Mouse (Mus musculus): ENCODE results near the gene Gphb5. TPM values are rescaled to one million over a fixed set of nuclear protein-coding genes. Genes with fewer than 3 reads are reported as not detected.
A peak's percentile ranks its signal among the peaks of the same experiment; 100 is the strongest.

Gphb5 gene
- polyA plus RNA-seq, 1 experiment = not detected

DNA sequence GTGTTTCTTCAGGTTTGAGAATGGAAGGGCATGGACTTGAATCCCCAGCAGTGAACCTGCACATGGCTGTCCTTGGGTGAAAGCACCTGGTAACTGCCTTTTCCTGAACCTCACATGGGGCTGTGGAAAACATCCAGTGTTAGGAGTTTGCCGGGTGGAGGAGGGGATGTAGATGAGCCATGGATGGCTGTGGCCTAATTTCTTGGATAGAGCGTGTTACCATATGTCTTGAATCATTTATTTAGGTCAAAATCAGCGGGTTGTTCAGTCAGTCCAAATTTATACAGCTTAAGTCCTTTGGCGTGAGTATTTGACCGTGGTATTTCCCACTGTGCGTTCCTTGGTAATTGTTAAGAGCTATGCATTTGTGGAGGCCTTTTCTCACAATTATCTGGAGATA lies 40.5 kb downstream of the Gphb5 start:
- DNase-seq = no peak
- 85% methylated on average over 6 of the region's 6 CpGs for WGBS
- TF ChIP-seq CTCF (conservative IDR thresholded peaks at IDR 0.05; ENCODE audit: insufficient read depth, insufficient read length, low read depth, low read length) (no peak), POLR2A (IDR thresholded peaks at IDR 0.05; ENCODE audit: low read depth, low read length) (no peak)

DNA sequence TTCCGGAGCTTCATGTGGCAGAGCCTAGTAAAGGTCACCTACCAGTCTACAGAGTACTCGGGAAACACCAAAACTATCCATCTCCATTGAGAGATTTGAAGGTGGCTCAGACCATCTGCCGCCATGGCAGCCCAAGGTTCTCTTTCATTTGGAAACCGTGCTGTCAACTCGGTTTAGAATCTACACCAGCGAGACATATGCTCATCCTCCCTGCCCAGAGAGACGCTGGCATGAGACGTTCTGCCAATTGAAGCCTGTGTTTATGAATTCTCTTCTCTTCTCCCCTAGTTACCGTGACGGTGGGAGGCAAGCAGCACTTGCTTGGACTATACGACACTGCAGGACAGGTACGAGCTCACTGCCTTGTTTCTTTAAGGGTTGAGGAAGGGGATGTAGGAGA lies 41.5 kb downstream of the Gphb5 start:
- TF ChIP-seq CTCF (conservative IDR thresholded peaks at IDR 0.05; ENCODE audit: insufficient read depth, insufficient read length, low read depth, low read length) (no peak), POLR2A (IDR thresholded peaks at IDR 0.05; ENCODE audit: low read depth, low read length) (no peak)
- H3K36me3 ChIP-seq (ENCODE audit: control insufficient read depth, insufficient read depth, low read length) = no peaks in the 10 kb centered on the region
- H3K4me1 ChIP-seq (ENCODE audit: control insufficient read depth, insufficient read depth, low read length) = no peaks in the 10 kb centered on the region
- 92% methylated on average over 12 of the region's 12 CpGs for WGBS
- no peak overlapping the region for H3K27ac ChIP-seq (ENCODE audit: insufficient read depth, low read depth, low read length)
- no peak for DNase-seq
- no peak overlapping the region for H3K4me3 ChIP-seq (ENCODE audit: insufficient read depth, low read depth, low read length)
- H3K27me3 ChIP-seq (replicated peaks; ENCODE audit: control insufficient read depth, insufficient read depth, low read length) = no peaks in the 10 kb centered on the region

More for the DNA sequence above, 40.5 kb downstream of the Gphb5 start:
- no peak overlapping the region for H3K27ac ChIP-seq (ENCODE audit: insufficient read depth, low read depth, low read length)
- no peaks in the 10 kb centered on the region for H3K4me1 ChIP-seq (ENCODE audit: control insufficient read depth, insufficient read depth, low read length)
- H3K27me3 ChIP-seq (replicated peaks; ENCODE audit: control insufficient read depth, insufficient read depth, low read length) = no peaks in the 10 kb centered on the region
- no peak overlapping the region for H3K4me3 ChIP-seq (ENCODE audit: insufficient read depth, low read depth, low read length)
- no peaks in the 10 kb centered on the region for H3K36me3 ChIP-seq (ENCODE audit: control insufficient read depth, insufficient read depth, low read length)

DNA sequence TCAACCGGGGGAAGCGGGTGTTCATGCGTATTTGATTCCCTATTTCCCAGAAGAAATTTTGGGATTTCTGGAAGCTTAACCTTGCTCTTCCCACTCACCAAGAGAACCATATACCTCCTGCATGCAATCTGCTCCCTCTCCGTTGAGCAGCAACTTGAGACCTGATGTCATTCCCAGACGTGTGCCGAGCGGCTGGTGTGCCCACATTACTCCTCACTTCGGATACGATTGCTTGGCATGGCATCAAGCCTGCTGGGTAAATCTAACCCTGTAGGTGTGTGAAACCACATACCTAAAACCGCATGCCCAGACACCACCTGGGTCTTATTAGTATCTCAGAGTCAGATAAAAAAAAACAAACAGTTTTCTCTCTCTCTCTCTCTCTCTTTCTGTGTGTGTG lies 42.1 kb downstream of the Gphb5 start:
- TF ChIP-seq CTCF (conservative IDR thresholded peaks at IDR 0.05; ENCODE audit: insufficient read depth, insufficient read length, low read depth, low read length) (no peak), POLR2A (IDR thresholded peaks at IDR 0.05; ENCODE audit: low read depth, low read length) (no peak)
- H3K4me1 ChIP-seq (ENCODE audit: control insufficient read depth, insufficient read depth, low read length) = no peaks in the 10 kb centered on the region
- no peak for DNase-seq
- H3K36me3 ChIP-seq (ENCODE audit: control insufficient read depth, insufficient read depth, low read length) = no peaks in the 10 kb centered on the region
- no peaks in the 10 kb centered on the region for H3K27me3 ChIP-seq (replicated peaks; ENCODE audit: control insufficient read depth, insufficient read depth, low read length)
- WGBS = 83% methylated on average over 10 of the region's 10 CpGs
- no peak overlapping the region for H3K4me3 ChIP-seq (ENCODE audit: insufficient read depth, low read depth, low read length)
- no peak overlapping the region for H3K27ac ChIP-seq (ENCODE audit: insufficient read depth, low read depth, low read length)

DNA sequence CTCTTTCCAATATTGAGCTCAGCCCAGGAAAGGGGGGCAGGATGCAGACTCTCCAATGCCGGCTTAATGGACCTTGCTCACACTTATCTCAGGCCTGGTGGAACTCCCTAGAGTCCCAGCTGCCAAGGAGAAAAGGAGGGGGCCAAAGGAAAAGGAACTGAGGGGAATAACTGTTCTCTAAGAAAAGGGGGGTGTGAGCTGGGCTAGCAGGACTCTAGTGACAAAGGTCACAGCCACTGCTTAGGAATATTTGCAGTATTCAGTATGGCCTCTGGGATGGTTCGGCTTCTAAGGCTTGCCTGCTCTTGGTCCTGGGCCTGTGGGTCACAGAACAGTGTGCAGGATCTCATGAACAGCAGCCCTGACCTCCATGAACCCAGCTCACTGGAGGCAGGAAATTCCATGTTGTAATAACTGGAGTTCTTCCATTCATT lies 47.1 kb downstream of the Gphb5 start:
- Histone ChIP-seq H3K27ac (ENCODE audit: insufficient read depth, low read depth, low read length) (peak overlapping the region; percentile 32; the same call in 1 of the 2 replicates), H3K27me3 (replicated peaks; ENCODE audit: control insufficient read depth, insufficient read depth, low read length) (no peaks in the 10 kb centered on the region), H3K4me1 (ENCODE audit: control insufficient read depth, insufficient read depth, low read length) (no peaks in the 10 kb centered on the region; the same call in 1 of the 2 replicates), H3K4me3 (ENCODE audit: insufficient read depth, low read depth, low read length) (no peak overlapping the region), H3K36me3 (ENCODE audit: control insufficient read depth, insufficient read depth, low read length) (no peaks in the 10 kb centered on the region)
- TF ChIP-seq POLR2A (IDR thresholded peaks at IDR 0.05; ENCODE audit: low read depth, low read length) (no peak), CTCF (conservative IDR thresholded peaks at IDR 0.05; ENCODE audit: insufficient read depth, insufficient read length, low read depth, low read length) (no peak)
- DNase-seq = peak; percentile 69
- WGBS = 38% methylated on average over 2 of the region's 2 CpGs

DNA sequence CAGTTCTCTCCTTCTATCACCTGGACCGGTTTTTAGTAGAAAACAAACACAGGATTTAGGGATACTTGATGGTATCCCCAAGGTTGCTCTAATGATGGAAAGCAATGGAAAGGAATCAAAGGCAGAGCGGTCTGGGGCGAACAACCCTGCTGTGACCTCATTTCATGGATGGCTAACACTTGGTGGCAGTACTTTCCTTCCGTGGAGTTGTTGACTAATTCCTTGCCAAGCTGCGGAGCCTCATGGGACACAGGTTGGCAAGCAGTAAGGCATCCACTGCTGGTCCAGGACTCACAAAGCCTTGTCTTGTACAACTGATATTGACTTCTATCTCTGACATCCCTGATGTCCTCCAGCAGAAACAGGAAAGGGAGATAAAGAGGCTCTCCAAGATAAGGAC lies 48.1 kb downstream of the Gphb5 start:
- no peaks in the 10 kb centered on the region for H3K36me3 ChIP-seq (ENCODE audit: control insufficient read depth, insufficient read depth, low read length)
- peak; percentile 16 for DNase-seq
- TF ChIP-seq POLR2A (IDR thresholded peaks at IDR 0.05; ENCODE audit: low read depth, low read length) (no peak), CTCF (conservative IDR thresholded peaks at IDR 0.05; ENCODE audit: insufficient read depth, insufficient read length, low read depth, low read length) (no peak)
- no peaks in the 10 kb centered on the region; the same call in 1 of the 2 replicates for H3K4me1 ChIP-seq (ENCODE audit: control insufficient read depth, insufficient read depth, low read length)
- no peak overlapping the region; the same call in 1 of the 2 replicates for H3K27ac ChIP-seq (ENCODE audit: insufficient read depth, low read depth, low read length)
- H3K27me3 ChIP-seq (replicated peaks; ENCODE audit: control insufficient read depth, insufficient read depth, low read length) = no peaks in the 10 kb centered on the region
- WGBS = 35% methylated on average over 5 of the region's 5 CpGs
- H3K4me3 ChIP-seq (ENCODE audit: insufficient read depth, low read depth, low read length) = no peak overlapping the region

DNA sequence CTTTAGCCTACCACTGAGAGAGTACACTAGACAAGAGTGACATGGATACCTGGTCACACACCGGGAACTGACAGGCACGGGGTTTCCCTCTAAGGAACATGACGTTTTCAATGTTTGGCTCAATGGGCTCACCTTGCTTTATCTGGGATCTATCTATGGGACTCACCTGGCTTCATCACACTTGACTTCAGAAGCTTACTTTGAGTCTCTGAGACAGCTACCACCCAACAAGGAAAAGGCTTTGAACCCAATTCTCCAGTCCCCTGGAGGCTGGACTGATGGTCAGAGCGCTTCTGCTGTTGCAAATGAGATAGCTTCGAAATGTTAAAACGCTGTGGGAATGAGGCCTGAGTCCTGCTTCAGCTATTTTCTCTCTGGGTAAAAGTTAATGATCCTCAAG lies 49.2 kb downstream of the Gphb5 start:
- Histone ChIP-seq H3K4me1 (ENCODE audit: control insufficient read depth, insufficient read depth, low read length) (no peaks in the 10 kb centered on the region; the same call in 1 of the 2 replicates), H3K36me3 (ENCODE audit: control insufficient read depth, insufficient read depth, low read length) (no peaks in the 10 kb centered on the region), H3K27me3 (replicated peaks; ENCODE audit: control insufficient read depth, insufficient read depth, low read length) (no peaks in the 10 kb centered on the region), H3K27ac (ENCODE audit: insufficient read depth, low read depth, low read length) (no peak overlapping the region), H3K4me3 (ENCODE audit: insufficient read depth, low read depth, low read length) (no peak overlapping the region)
- DNase-seq = no peak
- 54% methylated on average over 6 of the region's 6 CpGs for WGBS
- no peak for TF ChIP-seq POLR2A (IDR thresholded peaks at IDR 0.05; ENCODE audit: low read depth, low read length)
- no peak for TF ChIP-seq CTCF (conservative IDR thresholded peaks at IDR 0.05; ENCODE audit: insufficient read depth, insufficient read length, low read depth, low read length)

DNA sequence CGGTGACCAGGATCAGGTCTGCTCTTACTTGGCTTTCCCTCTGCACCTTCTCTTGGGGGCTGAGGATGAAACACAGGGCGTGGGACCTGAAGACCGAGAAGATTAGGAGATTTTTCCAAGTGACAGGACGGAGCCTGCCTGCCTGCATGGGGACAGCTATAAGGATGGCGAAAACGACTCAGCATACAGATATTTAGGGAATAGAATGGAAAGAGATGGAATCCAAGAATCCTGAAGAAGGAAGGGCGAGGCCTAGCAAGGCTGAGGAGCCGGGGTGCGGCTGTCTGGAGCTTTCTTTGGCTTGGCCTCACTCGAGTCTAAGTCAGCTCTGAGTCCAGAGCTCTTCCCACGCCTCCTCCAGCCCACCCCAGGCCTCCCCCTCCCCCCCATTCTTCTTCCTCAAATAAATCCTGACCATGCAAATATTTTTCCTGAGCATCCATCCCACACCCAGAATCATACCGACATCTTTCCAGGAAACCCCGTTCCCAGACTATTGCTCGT lies 50.9 kb downstream of the Gphb5 start:
- Histone ChIP-seq H3K27ac (ENCODE audit: insufficient read depth, low read depth, low read length) (no peak overlapping the region), H3K4me1 (ENCODE audit: control insufficient read depth, insufficient read depth, low read length) (no peaks in the 10 kb centered on the region; the same call in 1 of the 2 replicates), H3K27me3 (replicated peaks; ENCODE audit: control insufficient read depth, insufficient read depth, low read length) (no peaks in the 10 kb centered on the region), H3K36me3 (ENCODE audit: control insufficient read depth, insufficient read depth, low read length) (no peaks in the 10 kb centered on the region), H3K4me3 (ENCODE audit: insufficient read depth, low read depth, low read length) (no peak overlapping the region)
- DNase-seq = no peak
- WGBS = 72% methylated on average over 14 of the region's 14 CpGs
- TF ChIP-seq CTCF (conservative IDR thresholded peaks at IDR 0.05; ENCODE audit: insufficient read depth, insufficient read length, low read depth, low read length) = no peak
- no peak for TF ChIP-seq POLR2A (IDR thresholded peaks at IDR 0.05; ENCODE audit: low read depth, low read length)
